Mouse (Mus musculus): Measurements from ENCODE around the gene Olfm1. TPM values are rescaled to one million over a fixed set of nuclear protein-coding genes. Genes with fewer than 3 reads are reported as not detected.

Gene Olfm1
- polyA plus RNA-seq, 1 experiment from 2014 or later = 7.6 TPM

DNA sequence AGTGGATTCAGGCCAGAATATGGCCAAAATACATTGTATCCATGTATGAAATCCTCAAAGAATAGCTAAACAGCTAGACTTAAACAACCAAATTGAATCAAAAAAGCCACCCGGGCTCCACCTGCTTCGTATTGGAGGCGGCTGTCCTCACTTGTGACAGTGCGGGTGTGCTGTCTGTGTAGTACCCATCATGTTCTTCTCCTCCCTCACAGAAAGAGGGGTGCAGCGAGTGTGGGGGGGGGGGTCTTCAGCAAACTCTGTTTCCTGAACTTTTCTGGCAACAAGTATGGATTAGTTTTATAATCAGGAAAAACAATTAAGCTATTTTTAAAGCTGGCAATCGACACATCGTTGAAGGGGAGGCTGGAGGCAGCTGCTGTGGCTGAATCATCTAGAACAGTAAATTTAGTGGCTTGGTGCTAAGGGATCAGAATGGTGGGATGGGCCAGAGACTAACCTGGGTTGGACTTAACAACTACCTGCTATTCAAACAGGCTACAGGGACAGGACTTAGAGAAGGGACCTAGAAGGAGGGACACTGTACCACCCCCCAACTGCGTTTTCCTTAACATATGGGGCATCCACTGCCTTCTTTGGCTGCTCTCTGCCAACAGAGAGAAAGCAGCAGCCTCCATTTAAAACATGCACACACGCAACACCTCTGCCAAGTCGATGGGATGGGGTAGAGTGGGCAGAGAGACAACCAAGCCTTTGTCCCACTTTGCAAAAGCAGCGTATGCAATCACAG lies 79.6 kb downstream of the Olfm1 start:
- H3K36me3 ChIP-seq (ENCODE audit: control insufficient read depth, insufficient read depth, low read length) = no peaks in the 10 kb centered on the region
- WGBS (ENCODE audit: insufficient replicate concordance) = 76% methylated on average over 11 of the region's 11 CpGs
- ATAC-seq (replicated peaks; ENCODE audit: insufficient number of reproducible peaks, low FRiP score, low TSS enrichment) = no peak
- H3K27me3 ChIP-seq (ENCODE audit: control insufficient read depth, insufficient read depth, low read length) = no peaks in the 10 kb centered on the region
- no peak overlapping the region for H3K4me3 ChIP-seq (ENCODE audit: low read depth, low read length)
- H3K4me2 ChIP-seq = no peak overlapping the region
- H3K27ac ChIP-seq (ENCODE audit: low read depth, low read length) = no peak overlapping the region
- no peaks in the 10 kb centered on the region for H3K9me3 ChIP-seq (replicated peaks; ENCODE audit: control insufficient read depth, low read length)
- H3K4me1 ChIP-seq (ENCODE audit: control insufficient read depth, insufficient read depth, low read length) = peaks cover 9% of the 10 kb centered on the region; the same call in 1 of the 2 replicates
- H3K9ac ChIP-seq (ENCODE audit: low read depth, low read length) = no peak overlapping the region

DNA sequence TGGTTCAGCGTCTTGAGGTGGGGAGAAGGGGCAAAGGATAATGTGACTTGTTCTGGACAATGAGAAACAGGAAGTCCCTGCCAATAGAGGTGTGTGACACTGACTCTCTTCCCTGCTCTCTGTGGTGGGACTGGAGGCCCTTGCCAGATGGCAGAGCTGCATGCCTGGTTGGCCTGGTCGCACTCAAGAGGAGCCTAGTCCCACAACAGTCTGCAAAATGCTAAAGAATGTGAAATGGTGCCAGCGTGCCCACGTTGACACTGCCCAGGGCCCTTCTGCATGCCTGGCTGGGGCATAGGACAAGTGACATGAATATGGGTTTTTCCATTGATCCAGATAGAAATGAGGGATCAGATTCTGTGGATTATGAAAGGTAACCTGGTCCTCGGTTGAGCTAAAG lies 81.2 kb downstream of the Olfm1 start:
- no peaks in the 10 kb centered on the region for H3K36me3 ChIP-seq (ENCODE audit: control insufficient read depth, insufficient read depth, low read length)
- 79% methylated on average over 5 of the region's 5 CpGs for WGBS (ENCODE audit: insufficient replicate concordance)
- no peak overlapping the region for H3K4me2 ChIP-seq
- H3K27me3 ChIP-seq (ENCODE audit: control insufficient read depth, insufficient read depth, low read length) = peaks cover 4% of the 10 kb centered on the region; the same call in 1 of the 2 replicates
- H3K4me3 ChIP-seq (ENCODE audit: low read depth, low read length) = no peak overlapping the region
- no peak overlapping the region for H3K9ac ChIP-seq (ENCODE audit: low read depth, low read length)
- no peak overlapping the region for H3K27ac ChIP-seq (ENCODE audit: low read depth, low read length)
- H3K4me1 ChIP-seq (ENCODE audit: control insufficient read depth, insufficient read depth, low read length) = peaks cover 14% of the 10 kb centered on the region
- H3K9me3 ChIP-seq (replicated peaks; ENCODE audit: control insufficient read depth, low read length) = no peaks in the 10 kb centered on the region
- ATAC-seq (replicated peaks; ENCODE audit: insufficient number of reproducible peaks, low FRiP score, low TSS enrichment) = no peak

DNA sequence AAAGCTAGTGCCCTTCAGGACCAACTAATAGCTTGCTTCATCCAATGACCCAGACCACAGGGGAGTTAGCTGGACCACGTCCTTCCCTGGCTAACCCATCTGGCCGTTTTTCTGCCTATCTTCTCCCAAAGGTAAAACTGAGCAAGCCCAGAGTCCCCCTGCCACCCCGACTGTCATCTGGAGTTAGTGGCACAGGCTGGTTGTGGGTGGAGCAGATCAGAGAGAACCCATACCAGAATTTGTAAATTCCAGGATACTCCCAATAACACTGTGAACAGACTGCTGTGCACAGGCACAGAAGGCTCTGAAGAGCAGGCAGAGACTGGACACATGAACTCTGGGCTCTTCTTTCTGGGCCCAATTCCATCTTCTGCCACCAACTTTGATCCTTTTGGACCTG lies 82.6 kb downstream of the Olfm1 start:
- WGBS (ENCODE audit: insufficient replicate concordance) = 64% methylated on average over 3 of the region's 3 CpGs
- Histone ChIP-seq H3K4me2 (no peak overlapping the region), H3K36me3 (ENCODE audit: control insufficient read depth, insufficient read depth, low read length) (no peaks in the 10 kb centered on the region), H3K27ac (ENCODE audit: low read depth, low read length) (no peak overlapping the region), H3K4me3 (ENCODE audit: low read depth, low read length) (no peak overlapping the region), H3K9ac (ENCODE audit: low read depth, low read length) (no peak overlapping the region), H3K4me1 (ENCODE audit: control insufficient read depth, insufficient read depth, low read length) (peaks cover 16% of the 10 kb centered on the region), H3K27me3 (ENCODE audit: control insufficient read depth, insufficient read depth, low read length) (peaks cover 4% of the 10 kb centered on the region; the same call in 1 of the 2 replicates), H3K9me3 (replicated peaks; ENCODE audit: control insufficient read depth, low read length) (no peaks in the 10 kb centered on the region)
- ATAC-seq (replicated peaks; ENCODE audit: insufficient number of reproducible peaks, low FRiP score, low TSS enrichment) = no peak

DNA sequence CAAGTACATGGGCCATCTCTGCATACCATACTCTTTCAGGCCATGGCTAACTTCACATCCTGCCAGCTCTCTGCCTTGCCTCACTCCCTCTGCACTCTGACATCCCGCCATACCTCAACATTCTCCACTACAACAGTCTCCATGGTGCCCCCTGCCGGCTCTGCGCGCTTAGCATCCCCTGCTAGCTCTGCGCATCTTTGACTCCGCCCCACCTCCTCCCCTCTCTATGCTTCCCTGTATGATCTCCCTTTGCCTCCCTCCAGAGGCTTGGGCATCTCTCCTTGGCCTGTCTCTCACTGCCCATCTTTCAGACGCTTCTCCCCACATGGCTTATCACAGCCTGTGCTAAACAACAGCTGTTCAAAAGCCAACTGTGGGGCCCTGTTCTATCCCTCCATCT lies 85.4 kb downstream of the Olfm1 start:
- Histone ChIP-seq H3K27ac (ENCODE audit: low read depth, low read length) (no peak overlapping the region), H3K4me1 (ENCODE audit: control insufficient read depth, insufficient read depth, low read length) (peaks cover 14% of the 10 kb centered on the region), H3K27me3 (ENCODE audit: control insufficient read depth, insufficient read depth, low read length) (peaks cover 4% of the 10 kb centered on the region; the same call in 1 of the 2 replicates), H3K9me3 (replicated peaks; ENCODE audit: control insufficient read depth, low read length) (no peaks in the 10 kb centered on the region), H3K4me2 (no peak overlapping the region), H3K36me3 (ENCODE audit: control insufficient read depth, insufficient read depth, low read length) (no peaks in the 10 kb centered on the region), H3K4me3 (ENCODE audit: low read depth, low read length) (no peak overlapping the region), H3K9ac (ENCODE audit: low read depth, low read length) (no peak overlapping the region)
- no peak for ATAC-seq (replicated peaks; ENCODE audit: insufficient number of reproducible peaks, low FRiP score, low TSS enrichment)
- WGBS (ENCODE audit: insufficient replicate concordance) = 7% methylated on average over 7 of the region's 7 CpGs

DNA sequence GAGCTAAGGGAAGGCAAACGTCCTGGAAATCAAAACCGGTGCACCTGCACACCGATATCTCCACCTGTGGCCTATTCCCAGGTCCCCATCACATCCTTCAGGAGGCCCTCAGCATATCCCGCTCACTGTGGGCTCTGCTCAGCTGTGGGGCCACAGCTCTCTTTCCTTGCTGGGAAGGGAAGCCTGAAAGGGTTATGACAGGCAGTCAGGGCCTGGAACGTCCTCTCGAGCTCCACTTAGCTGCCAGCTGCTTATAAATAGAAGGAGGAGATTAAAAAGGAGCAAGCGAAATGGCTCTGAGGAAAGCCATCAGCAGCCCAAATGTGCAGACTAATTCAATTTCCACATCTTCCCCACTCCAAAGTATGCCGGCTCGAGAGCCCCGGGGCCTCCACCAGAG lies 86.1 kb downstream of the Olfm1 start:
- Histone ChIP-seq H3K27ac (ENCODE audit: low read depth, low read length) (0 out of 2 replicates have a peak overlapping the region, but pooled peaks have one; percentile 29), H3K9ac (ENCODE audit: low read depth, low read length) (no peak overlapping the region), H3K4me1 (ENCODE audit: control insufficient read depth, insufficient read depth, low read length) (peaks cover 14% of the 10 kb centered on the region), H3K36me3 (ENCODE audit: control insufficient read depth, insufficient read depth, low read length) (no peaks in the 10 kb centered on the region), H3K27me3 (ENCODE audit: control insufficient read depth, insufficient read depth, low read length) (peaks cover 4% of the 10 kb centered on the region; the same call in 1 of the 2 replicates), H3K9me3 (replicated peaks; ENCODE audit: control insufficient read depth, low read length) (no peaks in the 10 kb centered on the region), H3K4me3 (ENCODE audit: low read depth, low read length) (no peak overlapping the region), H3K4me2 (no peak overlapping the region)
- no peak for ATAC-seq (replicated peaks; ENCODE audit: insufficient number of reproducible peaks, low FRiP score, low TSS enrichment)
- WGBS (ENCODE audit: insufficient replicate concordance) = 58% methylated on average over 10 of the region's 10 CpGs

Other genes starting within 250 kb of the Olfm1 start
- gene Fcnb, start 108.1 kb upstream of the Olfm1 start, polyA plus RNA-seq (2014; fragmentation: Nextera tagmentation; extraction: Ambion mirVana) = 0.19 TPM in 1 of 2 replicates, not detected in the other